Mouse (Mus musculus) limb, embryonic 11.5 days (tissue): Measurements from ENCODE around the gene Abcc3. TPM values are rescaled to one million over a fixed set of nuclear protein-coding genes. Genes with fewer than 3 reads are reported as not detected.

Source experiments
- ATAC-seq: fragments of 200-750 bp; cut with Nextera tagmentation; 2 replicates; pipeline ENCODE4 v1.8.0; 2017; ENCODE audit warnings: low read depth; ENCODE audit not compliant: insufficient number of reproducible peaks, low FRiP score, low TSS enrichment
- DNase-seq: peaks from one replicate; pipeline ENCODE4 v3.0.0-alpha.2; 2015; ENCODE audit warnings: low spot score
- H3K27ac ChIP-seq: fragments of 300-500 bp; sonication (generic); replicated peaks from 2 replicates; pipeline ENCODE4 v1.5.1; 2014; ENCODE audit warnings: low read depth, mild to moderate bottlenecking, low read length
- H3K27me3 ChIP-seq: fragments of 300-500 bp; sonication (generic); 2 replicates; pipeline ENCODE4 v1.6.1; 2014; ENCODE audit warnings: mild to moderate bottlenecking, low read length, mixed read lengths; ENCODE audit not compliant: control insufficient read depth, insufficient read depth
- H3K36me3 ChIP-seq: fragments of 300-500 bp; sonication (generic); 2 replicates; pipeline ENCODE4 v1.6.1; 2014; ENCODE audit warnings: mild to moderate bottlenecking, low read length, moderate library complexity, mixed read lengths; ENCODE audit not compliant: control insufficient read depth, insufficient read depth
- H3K4me1 ChIP-seq: fragments of 300-500 bp; sonication (generic); 2 replicates; pipeline ENCODE4 v1.6.1; 2014; ENCODE audit warnings: low read length, mixed read lengths; ENCODE audit not compliant: control insufficient read depth, insufficient read depth
- H3K4me2 ChIP-seq: fragments of 300-500 bp; sonication (generic); 2 replicates; pipeline ENCODE4 v1.6.1; 2014; ENCODE audit warnings: low read depth, mild to moderate bottlenecking, moderate library complexity; ENCODE audit not compliant: severe bottlenecking
- H3K4me3 ChIP-seq: fragments of 300-500 bp; sonication (generic); 2 replicates; pipeline ENCODE4 v1.5.1; 2014; ENCODE audit warnings: low read depth, low read length
- H3K9ac ChIP-seq: fragments of 300-500 bp; sonication (generic); 2 replicates; pipeline ENCODE4 v1.6.1; 2014; ENCODE audit warnings: mild to moderate bottlenecking, low read length
- H3K9me3 ChIP-seq: fragments of 300-500 bp; sonication (generic); 2 replicates; pipeline ENCODE4 v1.6.1; 2016; ENCODE audit warnings: low read length; ENCODE audit not compliant: control insufficient read depth
- WGBS: fragments of 180-500 bp; shearing (Covaris S2); extraction: QIAGEN DNeasy Blood & Tissue Kit; methylation state at CpG from one replicate; pipeline ENCODE4 v1.1.7; 2014; 5-methylcytosine and 5-hydroxymethylcytosine counted together
- polyA plus RNA-seq: library from polyadenylated mRNA; unstranded; fragments of >200 nt; fragmentation: Nextera tagmentation; extraction: Ambion mirVana; gene quantifications from 2 replicates; pipeline ENCODE4 v1.2.1, GENCODE M21; 2014

Abcc3 gene
- polyA plus RNA-seq, 1 experiment from 2014 or later: 0.55 TPM

DNA sequence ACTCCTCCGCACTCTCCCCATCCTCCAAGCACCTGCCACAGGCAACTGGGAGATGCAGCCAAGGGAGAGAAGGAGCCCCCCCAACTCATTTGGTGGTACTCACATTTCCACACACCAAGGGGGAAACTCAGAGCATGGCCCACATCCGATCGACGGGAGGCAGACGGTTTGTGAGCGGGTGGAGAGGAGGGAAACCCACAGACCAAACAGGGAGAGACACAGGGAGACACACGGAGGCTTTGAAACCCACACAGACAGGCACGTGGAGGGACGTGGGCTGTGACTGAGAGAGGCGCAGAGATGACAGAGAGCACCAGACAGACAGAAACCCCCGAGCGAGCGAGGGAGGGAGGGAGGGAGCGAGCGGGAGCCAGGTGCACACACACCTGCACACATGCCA lies 31.6 kb upstream of the Abcc3 start:
- Histone ChIP-seq H3K4me2 (no peak overlapping the region), H3K27me3 (no peaks in the 10 kb centered on the region), H3K9ac (no peak overlapping the region), H3K27ac (no peak overlapping the region), H3K4me1 (peaks cover 25% of the 10 kb centered on the region), H3K36me3 (peaks cover 7% of the 10 kb centered on the region), H3K9me3 (no peaks in the 10 kb centered on the region), H3K4me3 (no peak overlapping the region)
- 53% methylated on average over 15 of the region's 15 CpGs for WGBS
- no peak for ATAC-seq
- no peak for DNase-seq

DNA sequence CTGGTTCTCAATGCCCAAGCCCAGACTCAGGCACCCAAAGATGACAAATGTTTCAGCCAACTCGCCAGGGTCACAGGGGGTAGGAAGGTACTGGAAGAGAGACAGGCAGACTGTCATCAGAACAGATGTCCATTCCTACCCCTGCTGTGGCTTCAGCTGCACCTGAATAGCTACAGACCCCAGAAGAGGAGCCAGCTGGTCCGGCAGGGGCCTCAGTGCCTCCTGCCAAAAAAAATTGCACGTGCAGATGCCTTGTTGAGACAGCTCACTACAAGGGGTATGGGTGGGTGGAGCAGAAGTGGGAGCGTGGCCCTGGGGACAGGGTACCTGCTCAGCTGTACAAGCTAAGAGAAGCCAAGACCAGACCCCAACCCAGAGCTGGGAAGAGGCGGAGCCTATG lies 31.1 kb upstream of the Abcc3 start:
- ATAC-seq (no peak), DNase-seq (no peak)
- H3K9ac ChIP-seq: no peak overlapping the region
- H3K36me3 ChIP-seq: peaks cover 7% of the 10 kb centered on the region
- no peaks in the 10 kb centered on the region for H3K27me3 ChIP-seq
- no peak overlapping the region for H3K4me3 ChIP-seq
- no peak overlapping the region for H3K4me2 ChIP-seq
- H3K27ac ChIP-seq: no peak overlapping the region
- 59% methylated on average over 5 of the region's 5 CpGs for WGBS
- H3K4me1 ChIP-seq: peaks cover 19% of the 10 kb centered on the region
- H3K9me3 ChIP-seq: no peaks in the 10 kb centered on the region

- H3K4me1 ChIP-seq: peaks cover 7% of the 10 kb centered on the region
- ATAC-seq: no peak
- no peaks in the 10 kb centered on the region for H3K9me3 ChIP-seq
- peaks cover 12% of the 10 kb centered on the region for H3K36me3 ChIP-seq
- H3K4me2 ChIP-seq: no peak overlapping the region
- H3K9ac ChIP-seq: no peak overlapping the region
- WGBS: 66% methylated on average over 6 of the region's 6 CpGs
- no peak for DNase-seq
- H3K4me3 ChIP-seq: no peak overlapping the region
- H3K27ac ChIP-seq: no peak overlapping the region
- no peaks in the 10 kb centered on the region for H3K27me3 ChIP-seq
Observed at GRCm38 (mm10) chr11:94420991-94421390, 28.2 kb upstream of the Abcc3 start.

DNA sequence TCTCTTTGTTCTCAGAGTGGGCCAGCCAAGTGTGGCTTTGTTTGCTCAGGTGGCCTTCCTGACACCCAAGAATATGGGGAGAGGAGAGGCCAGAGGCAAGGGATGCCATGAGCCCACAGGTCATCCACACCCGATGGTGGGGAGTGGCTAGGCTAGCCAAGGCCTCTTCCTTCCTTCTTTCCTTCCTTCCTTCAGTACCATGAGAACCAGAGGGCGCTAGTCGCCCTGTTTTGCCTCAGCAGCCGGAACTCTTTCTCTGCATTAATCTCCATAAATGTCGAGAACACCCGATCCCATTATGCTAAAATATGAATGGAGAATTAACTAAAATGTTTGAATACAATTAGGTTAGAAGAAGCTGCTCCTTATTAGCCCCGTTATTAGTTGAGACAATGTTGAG lies 27.5 kb upstream of the Abcc3 start:
- Histone ChIP-seq H3K4me2 (no peak overlapping the region), H3K4me3 (no peak overlapping the region), H3K9ac (no peak overlapping the region), H3K36me3 (peaks cover 11% of the 10 kb centered on the region; the same call in 1 of the 2 replicates), H3K9me3 (no peaks in the 10 kb centered on the region), H3K4me1 (peaks cover 7% of the 10 kb centered on the region), H3K27ac (no peak overlapping the region), H3K27me3 (no peaks in the 10 kb centered on the region; the same call in 1 of the 2 replicates)
- WGBS: 35% methylated on average over 7 of the region's 7 CpGs
- ATAC-seq (no peak), DNase-seq (no peak)

- Histone ChIP-seq H3K4me2 (no peak overlapping the region), H3K4me1 (peaks cover 6% of the 10 kb centered on the region; the same call in 1 of the 2 replicates), H3K9me3 (no peaks in the 10 kb centered on the region), H3K27ac (no peak overlapping the region), H3K9ac (no peak overlapping the region), H3K27me3 (no peaks in the 10 kb centered on the region; the same call in 1 of the 2 replicates), H3K36me3 (peaks cover 10% of the 10 kb centered on the region; the same call in 1 of the 2 replicates), H3K4me3 (no peak overlapping the region)
- WGBS: 63% methylated on average over 10 of the region's 10 CpGs
- ATAC-seq (no peak), DNase-seq (no peak)
Observed at GRCm38 (mm10) chr11:94419004-94419727, 26.4 kb upstream of the Abcc3 start.

DNA sequence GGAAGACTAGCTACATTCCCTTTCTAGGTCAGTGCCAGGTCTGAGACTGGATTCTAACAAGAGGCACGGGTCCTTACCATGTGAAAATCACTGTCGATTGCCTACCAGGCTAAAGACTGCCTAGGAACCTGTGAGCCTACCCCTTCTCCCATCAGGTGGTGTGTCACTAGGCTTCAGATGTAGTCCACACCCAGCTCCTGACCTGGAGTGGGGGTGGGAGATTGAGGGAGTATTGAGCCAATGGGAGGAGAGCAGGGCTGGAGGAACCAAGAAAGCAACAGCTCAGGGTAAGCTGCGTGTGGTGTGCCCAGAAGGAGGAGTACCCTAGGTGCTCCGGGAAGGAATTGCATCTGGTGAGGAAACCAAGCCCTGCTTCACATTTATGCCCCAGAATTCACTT lies 21.2 kb upstream of the Abcc3 start:
- 47% methylated on average over 4 of the region's 4 CpGs for WGBS
- H3K27ac ChIP-seq: no peak overlapping the region
- H3K4me3 ChIP-seq: no peak overlapping the region
- no peak overlapping the region for H3K4me2 ChIP-seq
- no peak overlapping the region for H3K9ac ChIP-seq
- ATAC-seq (no peak), DNase-seq (no peak)
- peaks cover 17% of the 10 kb centered on the region; the same call in 1 of the 2 replicates for H3K36me3 ChIP-seq
- no peaks in the 10 kb centered on the region; the same call in 1 of the 2 replicates for H3K27me3 ChIP-seq
- peaks cover 6% of the 10 kb centered on the region; the same call in 1 of the 2 replicates for H3K4me1 ChIP-seq
- H3K9me3 ChIP-seq: no peaks in the 10 kb centered on the region

GRCm38 (mm10) chr11:94413516-94413915 lies 20.7 kb upstream of the Abcc3 start:
- ATAC-seq (no peak), DNase-seq (no peak)
- Histone ChIP-seq H3K27me3 (no peaks in the 10 kb centered on the region; the same call in 1 of the 2 replicates), H3K4me2 (no peak overlapping the region), H3K4me3 (no peak overlapping the region), H3K4me1 (peaks cover 6% of the 10 kb centered on the region; the same call in 1 of the 2 replicates), H3K9me3 (no peaks in the 10 kb centered on the region), H3K36me3 (peaks cover 15% of the 10 kb centered on the region; the same call in 1 of the 2 replicates), H3K9ac (no peak overlapping the region), H3K27ac (no peak overlapping the region)
- 52% methylated on average over 8 of the region's 8 CpGs for WGBS

GRCm38 (mm10) chr11:94412998-94413469 lies 20.2 kb upstream of the Abcc3 start:
- Histone ChIP-seq H3K36me3 (peaks cover 15% of the 10 kb centered on the region; the same call in 1 of the 2 replicates), H3K27ac (no peak overlapping the region), H3K4me1 (peaks cover 7% of the 10 kb centered on the region; the same call in 1 of the 2 replicates), H3K4me3 (no peak overlapping the region), H3K4me2 (no peak overlapping the region), H3K9me3 (no peaks in the 10 kb centered on the region), H3K27me3 (no peaks in the 10 kb centered on the region; the same call in 1 of the 2 replicates), H3K9ac (no peak overlapping the region)
- 43% methylated on average over 10 of the region's 10 CpGs for WGBS
- ATAC-seq (no peak), DNase-seq (no peak)
